Mouse (Mus musculus) liver, embryonic 14.5 days (tissue): ENCODE data around the gene Armc10. TPM values are rescaled to one million over a fixed set of nuclear protein-coding genes. Genes with fewer than 3 reads are reported as not detected.

Source experiments
- ATAC-seq: fragments of 200-750 bp; cut with Nextera tagmentation; 2 replicates; pipeline ENCODE4 v1.8.0; 2017; ENCODE audit warnings: moderate number of reproducible peaks, mild to moderate bottlenecking, moderate library complexity; ENCODE audit not compliant: insufficient read depth
- DNase-seq, 3 experiments: peaks; one replicate each; pipeline ENCODE4 v3.0.0-alpha.2; 2012 to 2013; ENCODE audit warnings: low read depth in 3 of 3, low spot score in 3 of 3
- H3K27ac ChIP-seq: fragments of 300-500 bp; sonication (generic); 2 replicates; pipeline ENCODE4 v1.5.1; 2014; ENCODE audit warnings: moderate library complexity, mild to moderate bottlenecking, control low read depth, inconsistent platforms
- H3K27me3 ChIP-seq: fragments of 300-500 bp; sonication (generic); 2 replicates; pipeline ENCODE4 v1.6.1; 2014; ENCODE audit warnings: mild to moderate bottlenecking, low read length, moderate library complexity; ENCODE audit not compliant: control insufficient read depth, insufficient read depth
- H3K36me3 ChIP-seq: fragments of 300-500 bp; sonication (generic); replicated peaks from 2 replicates; pipeline ENCODE4 v1.6.1; 2014; ENCODE audit warnings: low read depth; ENCODE audit not compliant: control insufficient read depth, insufficient read depth
- H3K4me1 ChIP-seq, 2 experiments: fragments of 200-500 bp in 1 of 2; fragments of 300-500 bp in 1 of 2; sonication (generic) in 1 of 2; replicated peaks; 2 replicates each; pipeline ENCODE4 v1.6.1; 2012 to 2014; ENCODE audit warnings: antibody characterized with exemption in 1 of 2, inconsistent platforms in 1 of 2, low read length in 1 of 2; ENCODE audit not compliant: control insufficient read depth in 2 of 2, insufficient read depth in 2 of 2
- H3K4me2 ChIP-seq: fragments of 300-500 bp; sonication (generic); 2 replicates; pipeline ENCODE4 v1.6.1; 2014; ENCODE audit warnings: low read depth, mild to moderate bottlenecking, control low read depth, moderate library complexity
- H3K4me3 ChIP-seq, 2 experiments: fragments of 200-500 bp in 1 of 2; fragments of 300-500 bp in 1 of 2; sonication (generic) in 1 of 2; 2 replicates each; pipeline ENCODE4 v1.5.1; 2012 to 2014; ENCODE audit warnings: low read depth in 2 of 2, low read length in 2 of 2, mild to moderate bottlenecking in 2 of 2, control low read depth in 1 of 2, inconsistent platforms in 1 of 2, moderate library complexity in 1 of 2; ENCODE audit not compliant: insufficient read depth in 1 of 2
- H3K9ac ChIP-seq: fragments of 300-500 bp; sonication (generic); replicated peaks from 2 replicates; pipeline ENCODE4 v1.6.1; 2014; ENCODE audit warnings: mild to moderate bottlenecking, control low read depth, moderate library complexity
- H3K9me3 ChIP-seq: fragments of 300-500 bp; sonication (generic); 2 replicates; pipeline ENCODE4 v1.6.1; 2016; ENCODE audit warnings: low read length, mixed read lengths; ENCODE audit not compliant: control insufficient read depth
- CTCF ChIP-seq: IDR thresholded peaks from 2 replicates; pipeline ENCODE4 v1.5.1; 2016; ENCODE audit warnings: antibody characterized with exemption, low read depth, control low read depth
- EP300 ChIP-seq: IDR thresholded peaks from 2 replicates; pipeline ENCODE4 v1.6.1; 2016; ENCODE audit warnings: antibody characterized with exemption, low read depth
- WGBS: fragments of 180-500 bp; shearing (Covaris S2); extraction: QIAGEN DNeasy Blood & Tissue Kit; methylation state at CpG from one replicate; pipeline ENCODE4 v1.1.7; 2014; ENCODE audit not compliant: insufficient replicate concordance; 5-methylcytosine and 5-hydroxymethylcytosine counted together
- polyA plus RNA-seq, 2 experiments: library from polyadenylated mRNA; depleted of rRNA in 1 of 2; stranded (reverse) in 1 of 2; unstranded in 1 of 2; fragments of >200 nt; fragmentation: Nextera tagmentation in 1 of 2; extraction: Ambion mirVana in 1 of 2; gene quantifications; 2 replicates each; pipeline versions ENCODE4 v1.2.1 to v1.2.3; 2012 to 2014

The Armc10 gene
- polyA plus RNA-seq, 2 experiments: 7.2 to 9.0 TPM

DNA sequence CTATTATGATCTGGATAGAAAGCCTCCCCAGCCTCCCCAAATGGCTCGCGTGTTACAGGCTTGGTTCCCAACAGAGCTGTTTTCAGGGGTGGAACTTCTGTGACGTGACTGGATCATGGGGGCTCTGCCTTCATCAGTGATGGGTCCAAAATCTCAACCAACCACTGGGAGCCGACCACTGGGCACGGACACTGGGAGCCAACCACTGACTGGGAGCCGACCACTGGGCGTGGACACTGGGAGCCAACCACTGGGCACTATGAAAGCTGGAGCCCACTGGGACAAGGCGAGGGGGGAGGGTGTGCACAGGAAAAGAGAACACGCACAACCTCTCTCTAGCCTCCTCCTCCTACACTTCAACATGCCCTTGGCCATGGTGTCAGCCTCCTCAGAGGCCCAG, 38.2 kb downstream of the Armc10 start:
- no peaks in the 10 kb centered on the region for H3K36me3 ChIP-seq
- 78% methylated on average over 9 of the region's 9 CpGs for WGBS

DNA sequence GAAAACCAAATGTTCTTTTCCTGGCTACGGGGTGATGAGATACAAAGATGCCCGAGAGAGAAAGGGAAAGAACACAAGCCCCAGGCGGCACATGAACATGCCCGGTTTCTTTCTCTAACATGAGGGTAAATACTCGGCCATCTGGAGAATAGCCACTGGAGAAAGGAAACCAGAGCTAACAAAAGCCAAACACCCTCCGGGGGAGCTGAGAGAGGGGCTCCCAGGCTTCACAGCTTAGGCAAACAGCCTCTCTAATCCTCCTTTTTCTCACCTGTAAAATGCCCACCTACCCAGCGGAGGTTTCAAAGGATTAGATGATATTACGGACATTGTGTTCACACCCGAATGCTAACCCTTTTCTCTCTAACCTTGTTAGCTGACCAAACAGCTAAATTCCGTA, 39.4 kb downstream of the Armc10 start:
- DNase-seq (no peak), ATAC-seq (no peak)
- Histone ChIP-seq H3K9ac (no peak overlapping the region), H3K4me3 (no peak overlapping the region), H3K36me3 (no peaks in the 10 kb centered on the region), H3K4me2 (no peak overlapping the region), H3K27me3 (no peaks in the 10 kb centered on the region), H3K4me1 (peaks cover 0 to 3% of the 10 kb centered on the region in 2 experiments; a peak in 3 of 4 replicates), H3K9me3 (no peaks in the 10 kb centered on the region), H3K27ac (no peak overlapping the region)
- 67% methylated on average over 10 of the region's 10 CpGs for WGBS
- no peak for TF ChIP-seq EP300
- TF ChIP-seq CTCF: no peak

More for the DNA sequence above, 38.2 kb downstream of the Armc10 start:
- Histone ChIP-seq H3K9ac (no peak overlapping the region), H3K4me1 (peaks cover 0 to 3% of the 10 kb centered on the region in 2 experiments; a peak in 3 of 4 replicates), H3K27ac (no peak overlapping the region), H3K9me3 (no peaks in the 10 kb centered on the region), H3K4me3 (no peak overlapping the region), H3K4me2 (no peak overlapping the region), H3K27me3 (no peaks in the 10 kb centered on the region)
- TF ChIP-seq CTCF: no peak
- TF ChIP-seq EP300: no peak
- no peak for ATAC-seq
- no peak for DNase-seq

DNA sequence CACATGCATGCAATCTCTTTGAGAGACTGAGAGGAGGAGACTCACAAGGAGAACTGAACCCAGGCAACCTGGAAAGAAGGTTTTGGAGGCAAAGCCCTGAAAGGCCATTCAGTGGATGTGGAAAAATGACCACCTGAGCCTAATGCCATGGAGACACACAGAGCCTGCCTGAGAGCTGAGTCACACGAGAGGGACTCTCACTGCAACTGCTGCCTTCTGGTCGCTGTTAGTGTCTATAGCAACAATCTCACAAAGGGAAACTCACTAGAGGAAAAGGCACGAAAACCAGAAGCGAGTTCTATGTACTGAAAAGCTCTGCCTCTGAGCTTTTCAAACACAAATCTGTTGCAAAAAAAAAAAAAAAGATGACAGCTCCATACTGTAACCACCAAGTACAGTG, 41.4 kb downstream of the Armc10 start:
- ATAC-seq (no peak), DNase-seq (no peak)
- WGBS: 26% methylated on average over 4 of the region's 4 CpGs
- Histone ChIP-seq H3K4me1 (peaks cover 0 to 3% of the 10 kb centered on the region in 2 experiments; a peak in 1 of 4 replicates), H3K27me3 (no peaks in the 10 kb centered on the region), H3K4me3 (no peak overlapping the region), H3K4me2 (no peak overlapping the region), H3K9ac (no peak overlapping the region), H3K27ac (no peak overlapping the region), H3K36me3 (no peaks in the 10 kb centered on the region), H3K9me3 (no peaks in the 10 kb centered on the region)
- no peak for TF ChIP-seq EP300
- TF ChIP-seq CTCF: no peak

DNA sequence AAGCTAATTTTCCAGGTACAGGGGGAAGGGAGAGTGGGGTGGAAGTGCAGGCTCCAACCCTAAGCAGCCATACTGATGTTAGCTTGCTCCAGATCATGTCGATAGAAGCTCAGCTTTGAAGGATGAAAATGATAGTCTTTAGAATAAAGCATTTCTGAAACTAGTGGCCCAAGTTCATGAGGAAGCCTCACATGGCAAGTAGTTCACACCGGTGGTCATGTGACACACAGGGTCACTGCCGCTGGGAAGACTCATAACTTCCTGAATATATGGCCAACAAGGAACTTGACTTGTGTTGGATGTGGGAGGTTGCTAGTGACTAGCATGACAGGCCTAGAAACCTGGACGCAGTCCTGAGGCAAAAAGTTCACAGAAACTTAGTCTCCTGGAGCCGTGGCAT, 46.6 kb downstream of the Armc10 start:
- H3K27me3 ChIP-seq: no peaks in the 10 kb centered on the region
- WGBS: 70% methylated on average over 5 of the region's 5 CpGs

DNA sequence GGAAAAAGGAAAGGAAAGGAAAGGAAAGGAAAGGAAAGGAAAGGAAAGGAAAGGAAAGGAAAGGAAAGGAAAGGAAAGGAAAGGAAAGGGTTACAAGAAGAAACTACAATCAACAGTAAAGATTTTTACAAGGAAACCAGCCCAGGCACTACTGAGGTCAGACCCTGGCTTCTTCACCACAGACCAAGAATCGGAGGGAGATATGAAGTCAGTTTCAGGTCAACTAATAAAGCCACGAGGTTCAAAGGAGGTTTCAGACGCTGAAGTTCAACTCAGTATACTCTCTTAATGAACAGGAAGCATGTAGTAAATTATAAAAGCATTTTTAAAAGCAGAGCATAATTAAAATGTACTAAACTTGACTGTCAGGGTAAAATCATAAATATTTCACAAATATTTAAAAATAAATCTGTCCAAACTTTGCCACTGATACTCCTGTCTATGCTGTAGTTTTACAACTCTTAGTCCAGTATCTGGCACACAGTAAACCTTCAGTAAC, 47.8 kb downstream of the Armc10 start:
- Histone ChIP-seq H3K4me1 (peaks cover 0 to 2% of the 10 kb centered on the region in 2 experiments; a peak in 1 of 4 replicates), H3K27ac (no peak overlapping the region), H3K9ac (no peak overlapping the region), H3K4me2 (no peak overlapping the region), H3K27me3 (no peaks in the 10 kb centered on the region), H3K36me3 (no peaks in the 10 kb centered on the region), H3K9me3 (no peaks in the 10 kb centered on the region), H3K4me3 (no peak overlapping the region)
- no peak for TF ChIP-seq EP300
- no peak for TF ChIP-seq CTCF
- DNase-seq (no peak), ATAC-seq (no peak)
- WGBS: 37% methylated on average over 3 of the region's 3 CpGs

More for the DNA sequence above, 46.6 kb downstream of the Armc10 start:
- Histone ChIP-seq H3K36me3 (no peaks in the 10 kb centered on the region), H3K9ac (no peak overlapping the region), H3K27ac (no peak overlapping the region), H3K4me3 (no peak overlapping the region), H3K4me1 (peaks cover 0 to 2% of the 10 kb centered on the region in 2 experiments; a peak in 1 of 4 replicates), H3K4me2 (no peak overlapping the region), H3K9me3 (no peaks in the 10 kb centered on the region)
- ATAC-seq (no peak), DNase-seq (no peak)
- no peak for TF ChIP-seq CTCF
- no peak for TF ChIP-seq EP300
